7 mouse cellular contexts compared by ENCODE assay signal in the genomic region with DNA sequence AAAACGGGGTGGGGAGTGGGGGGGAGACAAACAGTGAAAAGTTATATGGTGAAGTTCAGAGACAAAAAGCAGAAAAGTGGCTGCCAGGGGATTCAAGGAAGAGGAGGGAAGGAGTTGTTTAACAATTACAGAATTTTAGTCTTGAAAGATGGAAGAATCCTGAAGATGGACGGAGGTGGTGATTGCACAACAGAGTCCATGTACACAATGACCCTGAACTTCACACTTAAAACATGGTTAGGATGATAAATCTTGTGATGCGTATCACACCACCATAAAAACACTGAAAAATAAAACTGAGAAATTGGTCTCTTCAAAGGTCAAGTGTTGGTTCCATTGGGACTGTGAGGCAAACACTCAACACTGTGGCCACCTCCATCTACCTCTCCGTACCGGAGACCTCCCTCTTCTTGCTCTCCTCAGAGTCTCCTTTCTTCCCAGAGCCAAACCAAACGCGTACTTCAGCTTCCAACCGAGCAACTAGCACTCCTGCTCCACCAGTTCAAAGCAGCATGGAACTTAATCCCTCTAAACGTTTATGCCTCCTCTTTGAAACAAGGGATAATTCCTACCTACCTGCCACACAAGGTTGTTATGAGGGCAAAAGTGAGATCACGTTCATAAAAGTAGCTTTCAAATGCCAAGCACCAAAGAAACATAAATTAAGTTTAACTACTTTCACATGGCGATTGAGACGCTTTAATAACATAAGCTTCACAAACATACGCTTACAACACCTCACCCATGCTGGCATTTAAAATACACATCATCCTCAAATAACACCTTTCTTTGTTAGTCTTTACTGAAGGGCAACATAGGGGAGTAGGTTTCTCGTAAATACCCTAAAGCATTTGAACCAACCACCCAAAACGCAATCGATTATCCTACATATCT. TPM values are rescaled to one million over a fixed set of nuclear protein-coding genes. Genes with fewer than 3 reads are reported as not detected.
DNase-seq lines count a peak whose midpoint lies in the region; ATAC-seq and TF ChIP-seq lines count a peak whose summit lies in the region.

No protein-coding gene starts in this region.

- DNase-seq in lung, embryonic 14.5 days: no peak
- DNase-seq in lung, postnatal 14 days: no peak
- no peak for DNase-seq in forebrain, embryonic 10.5 days (ENCODE audit: extremely low spot score, low spot score)
- no peak for DNase-seq in thymus, postnatal 14 days
- no peak for DNase-seq in left cerebral cortex, postnatal 14 days (ENCODE audit: low spot score in 2 of 2)

- H3K27ac ChIP-seq in lung, embryonic 14.5 days (ENCODE audit: low read depth): no peak overlapping the region
- H3K27ac ChIP-seq in forebrain, embryonic 10.5 days: peak overlapping the region; percentile 99
- H3K27ac ChIP-seq in intestine, postnatal 0 days (ENCODE audit: low read depth, low read length): no peak overlapping the region
- H3K27ac ChIP-seq in neural tube, embryonic 14.5 days (ENCODE audit: low read depth, low read length): peak overlapping the region; percentile 98; the same call in 1 of the 2 replicates

- no peak for TF ChIP-seq CTCF in lung, embryonic 14.5 days (IDR thresholded peaks at IDR 0.05; ENCODE audit: low read depth)
- no peak for TF ChIP-seq CTCF in intestine, postnatal 0 days (IDR thresholded peaks at IDR 0.05; ENCODE audit: low read depth)

- H3K36me3 ChIP-seq in lung, embryonic 14.5 days (ENCODE audit: insufficient read depth): no peaks in the 10 kb centered on the region
- no peaks in the 10 kb centered on the region for H3K36me3 ChIP-seq in forebrain, embryonic 10.5 days (replicated peaks)
- no peaks in the 10 kb centered on the region for H3K36me3 ChIP-seq in intestine, postnatal 0 days (ENCODE audit: control insufficient read depth, insufficient read depth)
- no peaks in the 10 kb centered on the region for H3K36me3 ChIP-seq in neural tube, embryonic 14.5 days (ENCODE audit: control insufficient read depth, insufficient read depth, low read length)

- intact Hi-C loops in left cerebral cortex, postnatal 14 days (cut with DNase I): loop anchor here (2.0 kb wide), 1 partner anchor 32 kb away; the partner anchor contains the start of gene Zkscan16

- H3K9me3 ChIP-seq in lung, embryonic 14.5 days (ENCODE audit: low read depth, low read length): no peaks in the 10 kb centered on the region
- H3K9me3 ChIP-seq in forebrain, embryonic 10.5 days: no peaks in the 10 kb centered on the region; the same call in 1 of the 2 replicates
- no peaks in the 10 kb centered on the region for H3K9me3 ChIP-seq in intestine, postnatal 0 days (ENCODE audit: control insufficient read depth)
- H3K9me3 ChIP-seq in neural tube, embryonic 14.5 days (ENCODE audit: control insufficient read depth, low read length): no peaks in the 10 kb centered on the region

- peak overlapping the region; percentile 82 for H3K4me3 ChIP-seq in lung, embryonic 14.5 days (ENCODE audit: low read depth, low read length)
- peak overlapping the region; percentile 94 for H3K4me3 ChIP-seq in forebrain, embryonic 10.5 days
- peak overlapping the region; percentile 77 for H3K4me3 ChIP-seq in intestine, postnatal 0 days (ENCODE audit: low read depth, low read length)
- H3K4me3 ChIP-seq in neural tube, embryonic 14.5 days (ENCODE audit: low read depth, low read length): peak overlapping the region; percentile 71

- peaks cover 6% of the 10 kb centered on the region for H3K4me1 ChIP-seq in lung, embryonic 14.5 days (ENCODE audit: insufficient read depth)
- peaks cover 26% of the 10 kb centered on the region for H3K4me1 ChIP-seq in forebrain, embryonic 10.5 days
- H3K4me1 ChIP-seq in intestine, postnatal 0 days (replicated peaks; ENCODE audit: control insufficient read depth, insufficient read depth, low read length): 0 out of 2 replicates have a peak, but pooled peaks cover 7% of the 10 kb centered on the region
- H3K4me1 ChIP-seq in neural tube, embryonic 14.5 days (ENCODE audit: control insufficient read depth, insufficient read depth, low read length): peaks cover 6% of the 10 kb centered on the region; the same call in 1 of the 2 replicates

- no peak for ATAC-seq in lung, embryonic 14.5 days (ENCODE audit: insufficient read depth)
- ATAC-seq in intestine, postnatal 0 days: no peak
- ATAC-seq in neural tube, embryonic 14.5 days (ENCODE audit: low read depth): no peak

- WGBS in lung, embryonic 14.5 days: 29% methylated on average over 16 of the region's 16 CpGs
- 39% methylated on average over 16 of the region's 16 CpGs for WGBS in forebrain, embryonic 10.5 days
- 32% methylated on average over 16 of the region's 16 CpGs for WGBS in intestine, postnatal 0 days
- WGBS in neural tube, embryonic 14.5 days: 35% methylated on average over 16 of the region's 16 CpGs

- H3K27me3 ChIP-seq in lung, embryonic 14.5 days (ENCODE audit: insufficient read depth, low read length): no peaks in the 10 kb centered on the region
- H3K27me3 ChIP-seq in forebrain, embryonic 10.5 days (ENCODE audit: poor library complexity, severe bottlenecking): peaks cover 5% of the 10 kb centered on the region; the same call in 1 of the 2 replicates
- H3K27me3 ChIP-seq in intestine, postnatal 0 days (replicated peaks; ENCODE audit: control insufficient read depth, insufficient read depth, low read length): no peaks in the 10 kb centered on the region
- no peaks in the 10 kb centered on the region for H3K27me3 ChIP-seq in neural tube, embryonic 14.5 days (ENCODE audit: control insufficient read depth, insufficient read depth, low read length)

- H3K4me2 ChIP-seq in lung, embryonic 14.5 days: peak overlapping the region; percentile 75
- H3K4me2 ChIP-seq in intestine, postnatal 0 days (replicated peaks; ENCODE audit: low read depth): peak overlapping the region; percentile 76
- H3K4me2 ChIP-seq in neural tube, embryonic 14.5 days (ENCODE audit: low read depth, low read length): peak overlapping the region; percentile 42

- H3K9ac ChIP-seq in lung, embryonic 14.5 days: peak overlapping the region; percentile 96
- H3K9ac ChIP-seq in intestine, postnatal 0 days (ENCODE audit: low read depth, low read length): peak overlapping the region; percentile 98
- H3K9ac ChIP-seq in neural tube, embryonic 14.5 days (replicated peaks; ENCODE audit: low read depth, low read length): peak overlapping the region; percentile 97

RNA-seq across cellular contexts. Expression of gene Ecpas, which starts 2.1 kb away (rescaled TPM):
- polyA plus RNA-seq in lung, embryonic 14.5 days (2014; fragmentation: Nextera tagmentation; extraction: Ambion mirVana): 41.1 and 41.5 TPM in 2 replicates
- 32.6 and 33.9 TPM in 2 replicates for polyA plus RNA-seq in forebrain, embryonic 10.5 days (2016; fragmentation: Nextera tagmentation; extraction: Ambion mirVana)
- polyA plus RNA-seq in intestine, postnatal 0 days (2015; fragmentation: Nextera tagmentation; extraction: Ambion mirVana): 14.4 and 15.3 TPM in 2 replicates
- 55.7 and 58.6 TPM in 2 replicates for polyA plus RNA-seq in neural tube, embryonic 14.5 days (2014; fragmentation: Nextera tagmentation; extraction: Ambion mirVana)
- total RNA-seq in left cerebral cortex, postnatal 14 days (2021): 100 to 1,000 TPM; 134 to 145 TPM

RNA-seq across cellular contexts. Expression of gene Zkscan16, which starts 33.0 kb away (rescaled TPM):
- polyA plus RNA-seq in lung, embryonic 14.5 days (2014; fragmentation: Nextera tagmentation; extraction: Ambion mirVana): 0.46 and 0.70 TPM in 2 replicates
- polyA plus RNA-seq in forebrain, embryonic 10.5 days (2016; fragmentation: Nextera tagmentation; extraction: Ambion mirVana): 1.2 and 1.5 TPM in 2 replicates
- 0.04 and 0.12 TPM in 2 replicates for polyA plus RNA-seq in intestine, postnatal 0 days (2015; fragmentation: Nextera tagmentation; extraction: Ambion mirVana)
- polyA plus RNA-seq in neural tube, embryonic 14.5 days (2014; fragmentation: Nextera tagmentation; extraction: Ambion mirVana): 2.5 and 2.6 TPM in 2 replicates
- total RNA-seq in left cerebral cortex, postnatal 14 days (2021): 10 to 100 TPM; 23.2 to 31.1 TPM

Comparison
In these comparisons a context has a peak if more than half of its experiments do, and no peak if none do; other contexts are left out.
1. H3K27ac ChIP-seq: peak in forebrain, embryonic 10.5 days (single experiment) and neural tube, embryonic 14.5 days (single experiment); none in lung, embryonic 14.5 days (single experiment) and intestine, postnatal 0 days (single experiment).
2. Peak in every context shown above with its lines, with median percentiles within 50 percentile points of each other: H3K4me2 ChIP-seq, H3K4me3 ChIP-seq and H3K9ac ChIP-seq.